Mouse (Mus musculus) MEL (cell line): ENCODE data around the gene Nmur2. TPM values are rescaled to one million over a fixed set of nuclear protein-coding genes. Genes with fewer than 3 reads are reported as not detected.

Experiments used
- DNase-seq: peaks from one replicate; pipeline ENCODE4 v3.0.0; 2011; ENCODE audit warnings: low read depth, low spot score
- H3K27ac ChIP-seq: 2 replicates; pipeline ENCODE4 v1.5.1; 2012; ENCODE audit warnings: low read depth, mild to moderate bottlenecking, control low read depth, low read length, moderate library complexity; ENCODE audit not compliant: control insufficient read depth
- H3K27me3 ChIP-seq, 2 experiments: fragments of 150-350 bp in 1 of 2; sonication (generic) in 1 of 2; 2 replicates each; pipeline ENCODE4 v1.6.1; 2012; ENCODE audit warnings: low read length in 2 of 2, mild to moderate bottlenecking in 2 of 2, improper control_type of control experiment in 1 of 2, moderate library complexity in 1 of 2; ENCODE audit not compliant: insufficient read depth in 2 of 2, control insufficient read depth in 1 of 2
- H3K36me3 ChIP-seq, 2 experiments: 2 replicates each; pipeline ENCODE4 v1.6.1; 2012 to 2014; ENCODE audit warnings: low read length in 2 of 2, improper control_type of control experiment in 1 of 2, inconsistent platforms in 1 of 2, mild to moderate bottlenecking in 1 of 2; ENCODE audit not compliant: insufficient read depth in 2 of 2, control insufficient read depth in 1 of 2
- H3K4me1 ChIP-seq, 2 experiments: fragments of 150-350 bp in 1 of 2; sonication (generic) in 1 of 2; 2 replicates each; pipeline ENCODE4 v1.6.1; 2012; ENCODE audit warnings: low read length in 2 of 2, improper control_type of control experiment in 1 of 2, mild to moderate bottlenecking in 1 of 2; ENCODE audit not compliant: insufficient read depth in 2 of 2, control insufficient read depth in 1 of 2
- H3K4me3 ChIP-seq, 2 experiments: fragments of 150-350 bp in 1 of 2; sonication (generic) in 1 of 2; 2 replicates each; pipeline ENCODE4 v1.5.1; 2012; ENCODE audit warnings: low read depth in 2 of 2, low read length in 2 of 2, mild to moderate bottlenecking in 2 of 2, moderate library complexity in 2 of 2, control low read depth in 1 of 2, improper control_type of control experiment in 1 of 2; ENCODE audit not compliant: control insufficient read depth in 1 of 2, insufficient read depth in 1 of 2
- H3K79me2 ChIP-seq: 2 replicates; pipeline ENCODE4 v1.6.1; 2012; ENCODE audit warnings: mild to moderate bottlenecking, low read length, moderate library complexity; ENCODE audit not compliant: control insufficient read depth, poor library complexity, insufficient read depth
- H3K9ac ChIP-seq: 2 replicates; pipeline ENCODE4 v1.6.1; 2012; ENCODE audit warnings: low read depth, mild to moderate bottlenecking, control low read depth, low read length, moderate library complexity; ENCODE audit not compliant: control insufficient read depth, poor library complexity, severe bottlenecking
- H3K9me3 ChIP-seq: fragments of 150-350 bp; sonication (generic); replicated peaks from 2 replicates; pipeline ENCODE4 v1.6.1; 2012; ENCODE audit warnings: mild to moderate bottlenecking, low read length, improper control_type of control experiment, moderate library complexity; ENCODE audit not compliant: insufficient read depth
- BHLHE40 ChIP-seq: IDR thresholded peaks from 2 replicates; pipeline ENCODE4 v1.6.1; 2012; ENCODE audit warnings: low read depth, mild to moderate bottlenecking, inconsistent platforms, low read length, improper control_type of control experiment, borderline replicate concordance
- CHD1 ChIP-seq: IDR thresholded peaks from 2 replicates; pipeline ENCODE4 v1.6.1; 2012; ENCODE audit warnings: low read depth, mild to moderate bottlenecking, inconsistent platforms, low read length, improper control_type of control experiment
- CHD2 ChIP-seq: IDR thresholded peaks from 2 replicates; pipeline ENCODE4 v1.6.1; 2011; ENCODE audit warnings: low read length, improper control_type of control experiment
- E2F4 ChIP-seq: IDR thresholded peaks from 2 replicates; pipeline ENCODE4 v1.6.1; 2011; ENCODE audit warnings: low read depth, low read length, improper control_type of control experiment, borderline replicate concordance
- EP300 ChIP-seq, 2 experiments: IDR thresholded peaks; 2 replicates each; pipeline ENCODE4 v1.6.1; 2011; ENCODE audit warnings: improper control_type of control experiment in 2 of 2, low read length in 2 of 2, low read depth in 1 of 2, mild to moderate bottlenecking in 1 of 2
- GATA1 ChIP-seq: IDR thresholded peaks from 2 replicates; pipeline ENCODE4 v1.6.1; 2011; ENCODE audit warnings: low read depth, low read length, improper control_type of control experiment
- KAT2A ChIP-seq: conservative IDR thresholded peaks from 2 replicates; pipeline ENCODE4 v1.6.1; 2012; ENCODE audit warnings: low read depth, low read length, improper control_type of control experiment, inconsistent platforms
- MAFK ChIP-seq: IDR thresholded peaks from 2 replicates; pipeline ENCODE4 v1.6.1; 2011; ENCODE audit warnings: low read depth, mild to moderate bottlenecking, low read length, improper control_type of control experiment, borderline replicate concordance
- MAX ChIP-seq: IDR thresholded peaks from 2 replicates; pipeline ENCODE4 v1.6.1; 2011; ENCODE audit warnings: low read length, improper control_type of control experiment
- NELFE ChIP-seq: IDR thresholded peaks from 2 replicates; pipeline ENCODE4 v1.6.1; 2011; ENCODE audit warnings: low read depth, low read length, improper control_type of control experiment
- RAD21 ChIP-seq: IDR thresholded peaks from 2 replicates; pipeline ENCODE4 v1.6.1; 2011; ENCODE audit warnings: mild to moderate bottlenecking, low read depth, low read length, improper control_type of control experiment
- RCOR1 ChIP-seq: IDR thresholded peaks from 2 replicates; pipeline ENCODE4 v1.6.1; 2012; ENCODE audit warnings: low read depth, mild to moderate bottlenecking, inconsistent platforms, low read length, improper control_type of control experiment
- SMC3 ChIP-seq: IDR thresholded peaks from 2 replicates; pipeline ENCODE4 v1.6.1; 2011; ENCODE audit warnings: low read depth, low read length, improper control_type of control experiment
- TAL1 ChIP-seq: IDR thresholded peaks from 2 replicates; pipeline ENCODE4 v1.6.1; 2012; ENCODE audit warnings: mild to moderate bottlenecking, inconsistent platforms, low read length, moderate library complexity, mixed read lengths
- TCF12 ChIP-seq: IDR thresholded peaks from 2 replicates; pipeline ENCODE4 v1.6.1; 2014; ENCODE audit warnings: low read depth, mild to moderate bottlenecking, inconsistent platforms, low read length, improper control_type of control experiment, moderate library complexity
- UBTF ChIP-seq: IDR thresholded peaks from 2 replicates; pipeline ENCODE4 v1.6.1; 2012; ENCODE audit warnings: low read depth, mild to moderate bottlenecking, inconsistent platforms, low read length, improper control_type of control experiment, moderate library complexity, borderline replicate concordance; ENCODE audit not compliant: insufficient read depth
- USF1 ChIP-seq: IDR thresholded peaks from 2 replicates; pipeline ENCODE4 v1.6.1; 2014; ENCODE audit warnings: low read depth, mild to moderate bottlenecking, inconsistent platforms, low read length, improper control_type of control experiment, moderate library complexity
- USF2 ChIP-seq, 2 experiments: IDR thresholded peaks; 2 replicates each; pipeline ENCODE4 v1.6.1; 2011 to 2012; ENCODE audit warnings: improper control_type of control experiment in 2 of 2, low read length in 2 of 2, borderline replicate concordance in 1 of 2, inconsistent platforms in 1 of 2, low read depth in 1 of 2, mild to moderate bottlenecking in 1 of 2; ENCODE audit not compliant: insufficient read depth in 1 of 2
- ZMIZ1 ChIP-seq: IDR thresholded peaks from 2 replicates; pipeline ENCODE4 v1.6.1; 2012; ENCODE audit warnings: low read depth, mild to moderate bottlenecking, inconsistent platforms, low read length, improper control_type of control experiment, moderate library complexity
- ZNF384 ChIP-seq: IDR thresholded peaks from 2 replicates; pipeline ENCODE4 v1.6.1; 2012; ENCODE audit warnings: low read depth, mild to moderate bottlenecking, inconsistent platforms, low read length, improper control_type of control experiment
- polyA plus RNA-seq, 2 experiments: library from polyadenylated mRNA; stranded (reverse) in 1 of 2; unstranded in 1 of 2; fragments of >175 nt in 1 of 2; fragments of >200 nt in 1 of 2; gene quantifications; 2 replicates each; pipeline versions ENCODE4 v1.2.1 to v1.2.4; 2012; ENCODE audit warnings: low replicate concordance in 2 of 2, low read depth in 1 of 2; ENCODE audit not compliant: insufficient read length in 2 of 2, insufficient read depth in 1 of 2, missing spikeins in 1 of 2
- total RNA-seq: library from RNA; depleted of rRNA; stranded (reverse); fragments of 300-350 nt; gene quantifications from 2 replicates; pipeline ENCODE4 v1.2.3, GENCODE M21; 2012

Nmur2 gene
- total and polyA plus RNA-seq, 3 experiments, result not detected

DNA sequence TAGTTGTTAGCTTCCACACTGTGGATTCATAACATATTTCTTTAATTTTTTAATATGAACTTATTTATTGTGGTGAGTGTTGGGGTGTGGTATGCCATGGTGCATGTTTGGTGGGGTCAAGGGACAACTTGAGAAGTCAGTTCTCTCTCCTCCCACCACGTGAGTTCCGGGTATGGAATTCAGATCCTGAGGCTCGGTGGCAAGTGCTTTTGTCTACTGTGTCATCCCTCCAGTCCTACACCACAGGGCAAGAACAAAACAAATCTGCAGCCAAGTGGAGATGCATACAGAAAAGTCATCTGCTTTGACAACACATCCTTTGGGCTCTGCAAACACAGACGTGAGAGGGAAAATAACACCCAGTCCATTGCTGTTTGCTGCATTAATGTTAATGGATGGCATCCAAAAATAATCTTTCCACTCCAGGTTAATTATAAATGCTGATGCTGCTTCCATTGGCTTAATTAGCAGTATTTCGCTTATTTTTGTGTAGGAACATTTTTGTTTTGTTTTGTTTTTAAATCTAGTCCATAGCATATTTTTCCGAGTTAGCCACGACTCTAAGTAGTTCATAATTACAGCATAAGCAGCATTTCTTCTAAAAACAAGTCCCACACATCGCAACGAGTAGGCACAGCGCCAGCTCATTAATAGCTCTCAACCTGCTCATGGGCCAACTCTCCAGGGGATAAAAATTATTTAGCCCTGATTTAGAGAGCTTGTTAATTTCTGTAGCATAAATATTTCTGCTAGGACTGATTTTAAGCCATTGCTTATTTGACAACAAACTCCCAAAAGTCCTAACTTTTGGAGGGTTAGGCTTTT is 14.9 kb downstream of the Nmur2 start:
- Histone ChIP-seq H3K9me3 (no peaks in the 10 kb centered on the region), H3K27me3 (no peaks in the 10 kb centered on the region), H3K9ac (no peak overlapping the region), H3K4me3 (no peak overlapping the region), H3K79me2 (no peaks in the 10 kb centered on the region), H3K27ac (no peak overlapping the region), H3K36me3 (no peaks in the 10 kb centered on the region), H3K4me1 (no peaks in the 10 kb centered on the region)
- DNase-seq, result no peak
- TF ChIP-seq TCF12 (no peak), EP300 (IDR thresholded peaks at IDR 0.05; ENCODE audit: low read depth in 1 of 2, low read length in 2 of 2) (no peak), KAT2A (no peak), RCOR1 (no peak), USF2 (IDR thresholded peaks at IDR 0.05; ENCODE audit: borderline replicate concordance in 1 of 2, insufficient read depth in 1 of 2, low read depth in 1 of 2, low read length in 2 of 2) (no peak), CHD2 (no peak), RAD21 (no peak), SMC3 (no peak), GATA1 (no peak), CHD1 (no peak), E2F4 (no peak), ZMIZ1 (no peak), NELFE (no peak), ZNF384 (no peak), MAX (no peak)

DNA sequence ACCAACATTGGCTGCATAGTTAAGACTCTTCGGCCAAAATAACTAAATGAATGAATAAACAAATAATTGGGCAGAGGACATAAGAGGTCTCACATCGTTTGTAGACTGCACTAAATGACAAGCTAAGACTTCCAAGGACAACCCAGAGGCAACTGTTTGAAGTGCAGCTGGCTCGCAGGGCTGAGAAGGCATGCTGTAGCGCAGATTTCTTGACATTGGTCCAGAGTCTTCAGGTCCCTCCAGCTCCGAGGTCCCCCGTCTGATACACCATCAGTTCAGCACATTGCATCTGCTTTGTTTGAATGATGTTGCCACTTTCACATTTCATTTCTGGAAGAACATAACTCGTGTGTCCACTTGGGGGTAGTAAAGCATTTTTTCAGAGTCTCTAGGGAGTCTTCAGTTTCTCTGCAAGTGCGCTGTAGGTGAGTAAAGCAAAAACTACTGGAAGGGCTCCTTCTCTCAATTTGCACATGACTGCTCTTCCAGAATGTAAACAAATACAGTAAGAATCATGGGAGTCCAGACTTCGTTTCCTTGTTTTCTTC is 27.2 kb downstream of the Nmur2 start:
- no peak overlapping the region for H3K9ac ChIP-seq
- H3K27me3 ChIP-seq, result no peaks in the 10 kb centered on the region
- H3K4me3 ChIP-seq, result no peak overlapping the region
- H3K4me1 ChIP-seq, result no peaks in the 10 kb centered on the region
- H3K9me3 ChIP-seq, result no peaks in the 10 kb centered on the region
- no peaks in the 10 kb centered on the region for H3K36me3 ChIP-seq
- TF ChIP-seq GATA1 (no peak), ZNF384 (no peak), MAFK (no peak), TAL1 (no peak), BHLHE40 (no peak), USF1 (no peak), EP300 (IDR thresholded peaks at IDR 0.05; ENCODE audit: low read depth in 1 of 2, low read length in 2 of 2) (no peak), UBTF (no peak)
- H3K27ac ChIP-seq, result no peak overlapping the region
- no peak for DNase-seq
- H3K79me2 ChIP-seq, result no peaks in the 10 kb centered on the region
